Mouse (Mus musculus) ES-E14 (cell line): ENCODE results near the gene Hoxd12.

ENCODE experiments used
- CHD2 ChIP-seq: IDR thresholded peaks from 2 replicates; pipeline ENCODE4 v1.6.1; 2014; ENCODE audit warnings: mild to moderate bottlenecking, low read depth, low read length, inconsistent platforms
- HCFC1 ChIP-seq: IDR thresholded peaks from 2 replicates; pipeline ENCODE4 v1.6.1; 2012; ENCODE audit warnings: low read length, inconsistent platforms, borderline replicate concordance; ENCODE audit not compliant: insufficient read depth
- ZNF384 ChIP-seq: IDR thresholded peaks from 2 replicates; pipeline ENCODE4 v1.6.1; 2012; ENCODE audit warnings: low read depth, low read length, inconsistent platforms

DNA sequence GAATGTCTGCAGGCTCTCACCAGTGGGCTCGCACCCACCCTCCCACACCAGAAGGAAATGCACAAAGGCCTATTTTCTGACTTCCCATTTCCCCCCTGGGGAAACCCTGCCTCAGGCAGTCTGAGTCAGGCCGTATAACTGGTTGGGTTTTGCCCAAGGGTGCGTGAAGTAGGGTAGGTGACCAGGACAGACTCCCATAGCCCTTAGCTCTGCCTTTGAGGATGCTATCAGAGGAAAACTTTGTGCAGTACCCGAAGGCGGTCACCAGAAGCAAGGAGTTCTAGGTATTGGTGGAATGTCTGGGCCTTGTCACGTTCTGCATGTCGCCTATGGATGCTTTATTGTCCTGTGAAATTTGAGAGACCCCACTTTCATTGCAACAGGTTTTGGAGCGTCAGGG lies 48.1 kb downstream of the Hoxd12 start:
- TF ChIP-seq CHD2 (no peak), HCFC1 (no peak), ZNF384 (no peak)
